Mouse (Mus musculus) intestine, postnatal 0 days (tissue): Measurements from ENCODE around the gene Cckbr. TPM values are rescaled to one million over a fixed set of nuclear protein-coding genes. Genes with fewer than 3 reads are reported as not detected.

Source experiments
- ATAC-seq: fragments of 200-750 bp; cut with Nextera tagmentation; 2 replicates; pipeline ENCODE4 v1.8.0; 2017; ENCODE audit warnings: mild to moderate bottlenecking, moderate TSS enrichment, moderate library complexity
- H3K27ac ChIP-seq: fragments of 300-500 bp; sonication (generic); 2 replicates; pipeline ENCODE4 v1.5.1; 2014; ENCODE audit warnings: mild to moderate bottlenecking, low read depth, low read length, moderate library complexity
- H3K27me3 ChIP-seq: fragments of 300-500 bp; sonication (generic); replicated peaks from 2 replicates; pipeline ENCODE4 v1.6.1; 2014; ENCODE audit warnings: low read length, mixed read lengths; ENCODE audit not compliant: control insufficient read depth, insufficient read depth
- H3K36me3 ChIP-seq: fragments of 300-500 bp; sonication (generic); 2 replicates; pipeline ENCODE4 v1.6.1; 2014; ENCODE audit warnings: mild to moderate bottlenecking, moderate library complexity; ENCODE audit not compliant: control insufficient read depth, insufficient read depth
- H3K4me1 ChIP-seq: fragments of 300-500 bp; sonication (generic); replicated peaks from 2 replicates; pipeline ENCODE4 v1.6.1; 2014; ENCODE audit warnings: antibody characterized with exemption, low read length, mixed read lengths; ENCODE audit not compliant: control insufficient read depth, insufficient read depth
- H3K4me2 ChIP-seq: fragments of 300-500 bp; sonication (generic); replicated peaks from 2 replicates; pipeline ENCODE4 v1.6.1; 2014; ENCODE audit warnings: low read depth, mild to moderate bottlenecking, moderate library complexity
- H3K4me3 ChIP-seq: fragments of 300-500 bp; sonication (generic); 2 replicates; pipeline ENCODE4 v1.5.1; 2014; ENCODE audit warnings: low read depth, low read length
- H3K9ac ChIP-seq: fragments of 300-500 bp; sonication (generic); 2 replicates; pipeline ENCODE4 v1.6.1; 2014; ENCODE audit warnings: mild to moderate bottlenecking, low read depth, low read length
- H3K9me3 ChIP-seq: fragments of 300-500 bp; sonication (generic); 2 replicates; pipeline ENCODE4 v1.6.1; 2016; ENCODE audit warnings: mixed run types; ENCODE audit not compliant: control insufficient read depth
- CTCF ChIP-seq: sonication (generic); IDR thresholded peaks from 2 replicates; pipeline ENCODE4 v1.5.1; 2016; ENCODE audit warnings: low read depth, mild to moderate bottlenecking, control low read depth, antibody characterized with exemption, moderate library complexity
- WGBS: fragments of 180-500 bp; shearing (Covaris S2); extraction: QIAGEN DNeasy Blood & Tissue Kit; methylation state at CpG from one replicate; pipeline ENCODE4 v1.1.7; 2014; 5-methylcytosine and 5-hydroxymethylcytosine counted together
- polyA plus RNA-seq: library from polyadenylated mRNA; unstranded; fragments of >200 nt; fragmentation: Nextera tagmentation; extraction: Ambion mirVana; gene quantifications from 2 replicates; pipeline ENCODE4 v1.2.1, GENCODE M21; 2015

Cckbr gene
- polyA plus RNA-seq, 1 experiment from 2014 or later = 0.17 TPM

GRCm38 (mm10) chr7:105476683-105477432 lies 51.3 kb downstream of the Cckbr start:
- no peak for TF ChIP-seq CTCF
- Histone ChIP-seq H3K4me1 (no peaks in the 10 kb centered on the region), H3K27ac (no peak overlapping the region), H3K36me3 (no peaks in the 10 kb centered on the region), H3K9ac (no peak overlapping the region), H3K4me2 (no peak overlapping the region), H3K9me3 (no peaks in the 10 kb centered on the region), H3K27me3 (no peaks in the 10 kb centered on the region; the same call in 1 of the 2 replicates), H3K4me3 (no peak overlapping the region)
- no peak for ATAC-seq
- WGBS = 60% methylated on average over 10 of the region's 10 CpGs

DNA sequence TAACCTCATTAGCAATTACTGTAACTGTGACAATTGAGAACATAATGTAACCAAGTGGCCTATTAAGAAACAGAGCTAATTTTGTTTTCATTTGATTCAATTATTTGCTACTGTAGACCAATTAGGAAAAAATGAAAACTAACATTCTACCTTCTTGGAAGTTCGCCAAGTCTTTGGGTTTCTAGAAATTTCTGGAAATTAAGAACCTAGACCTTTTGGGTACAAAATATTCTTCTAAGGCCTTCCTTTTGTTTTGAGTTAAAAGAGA lies 51.8 kb downstream of the Cckbr start:
- Histone ChIP-seq H3K9ac (no peak overlapping the region), H3K4me3 (no peak overlapping the region), H3K27ac (no peak overlapping the region), H3K4me2 (no peak overlapping the region), H3K4me1 (no peaks in the 10 kb centered on the region), H3K27me3 (no peaks in the 10 kb centered on the region; the same call in 1 of the 2 replicates), H3K36me3 (no peaks in the 10 kb centered on the region), H3K9me3 (no peaks in the 10 kb centered on the region)
- TF ChIP-seq CTCF = no peak
- WGBS = 88% methylated on average over 1 of the region's 1 CpGs
- no peak for ATAC-seq

DNA sequence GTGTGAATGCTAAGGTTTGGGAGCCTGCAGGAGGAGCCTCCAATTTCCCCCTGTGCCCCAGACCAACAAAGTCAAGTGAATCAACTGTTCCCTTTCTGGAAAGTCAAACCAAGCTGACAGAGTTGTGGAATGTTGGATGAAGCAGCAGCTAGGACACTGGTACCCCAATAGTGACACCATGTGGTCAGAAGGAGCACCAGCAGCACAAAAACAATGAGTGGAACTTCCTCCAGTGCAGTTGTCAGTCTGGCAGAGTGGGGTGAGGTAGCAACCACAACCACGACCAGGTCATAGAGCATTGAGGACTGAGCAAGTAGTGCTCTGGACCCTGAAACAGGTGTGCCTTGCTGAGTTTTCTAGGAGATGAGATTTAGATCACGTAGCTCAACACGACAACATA lies 52.3 kb downstream of the Cckbr start:
- Histone ChIP-seq H3K9me3 (no peaks in the 10 kb centered on the region), H3K27me3 (no peaks in the 10 kb centered on the region; the same call in 1 of the 2 replicates), H3K4me2 (no peak overlapping the region), H3K4me3 (no peak overlapping the region), H3K36me3 (no peaks in the 10 kb centered on the region), H3K4me1 (0 out of 2 replicates have a peak, but pooled peaks cover 4% of the 10 kb centered on the region), H3K27ac (no peak overlapping the region), H3K9ac (no peak overlapping the region)
- TF ChIP-seq CTCF = peak; percentile 93
- 66% methylated on average over 3 of the region's 3 CpGs for WGBS
- ATAC-seq = no peak

GRCm38 (mm10) chr7:105478344-105478743 lies 52.8 kb downstream of the Cckbr start:
- WGBS = 73% methylated on average over 8 of the region's 8 CpGs

GRCm38 (mm10) chr7:105479232-105479631 lies 53.7 kb downstream of the Cckbr start:
- Histone ChIP-seq H3K9me3 (no peaks in the 10 kb centered on the region), H3K4me2 (no peak overlapping the region), H3K9ac (no peak overlapping the region), H3K4me3 (no peak overlapping the region), H3K27ac (no peak overlapping the region), H3K27me3 (no peaks in the 10 kb centered on the region; the same call in 1 of the 2 replicates), H3K4me1 (0 out of 2 replicates have a peak, but pooled peaks cover 4% of the 10 kb centered on the region), H3K36me3 (no peaks in the 10 kb centered on the region)
- no peak for ATAC-seq
- no peak for TF ChIP-seq CTCF
- 81% methylated on average over 6 of the region's 6 CpGs for WGBS

More at GRCm38 (mm10) chr7:105478344-105478743, 52.8 kb downstream of the Cckbr start:
- Histone ChIP-seq H3K9ac (no peak overlapping the region), H3K36me3 (no peaks in the 10 kb centered on the region), H3K27me3 (no peaks in the 10 kb centered on the region; the same call in 1 of the 2 replicates), H3K4me3 (no peak overlapping the region), H3K27ac (no peak overlapping the region), H3K4me2 (no peak overlapping the region), H3K4me1 (0 out of 2 replicates have a peak, but pooled peaks cover 4% of the 10 kb centered on the region), H3K9me3 (no peaks in the 10 kb centered on the region)
- ATAC-seq = no peak
- no peak for TF ChIP-seq CTCF

DNA sequence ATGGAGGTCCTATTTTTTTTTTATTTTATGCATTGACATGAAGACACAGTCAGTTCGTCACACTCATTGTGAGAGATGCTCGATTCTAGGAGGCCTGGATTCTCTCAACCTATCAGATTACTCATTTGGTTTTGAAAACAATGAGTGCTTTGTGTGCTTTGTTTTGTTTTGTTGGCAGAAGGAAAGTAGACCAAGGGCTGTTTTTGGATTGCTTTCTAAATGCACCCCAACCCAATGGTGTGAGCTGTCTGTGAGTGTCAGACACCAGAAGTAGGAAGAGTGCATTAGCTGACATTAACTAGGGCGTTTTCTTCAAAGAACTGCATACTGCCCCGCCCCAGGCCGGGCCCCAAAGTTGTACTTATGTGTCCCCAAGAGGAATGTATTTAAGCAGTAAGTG lies 54.5 kb downstream of the Cckbr start:
- H3K36me3 ChIP-seq = no peaks in the 10 kb centered on the region
- H3K4me2 ChIP-seq = no peak overlapping the region
- no peak for ATAC-seq
- no peaks in the 10 kb centered on the region for H3K9me3 ChIP-seq
- 0 out of 2 replicates have a peak, but pooled peaks cover 4% of the 10 kb centered on the region for H3K4me1 ChIP-seq
- no peaks in the 10 kb centered on the region; the same call in 1 of the 2 replicates for H3K27me3 ChIP-seq
- TF ChIP-seq CTCF = no peak
- no peak overlapping the region for H3K27ac ChIP-seq
- 59% methylated on average over 5 of the region's 5 CpGs for WGBS
- H3K4me3 ChIP-seq = no peak overlapping the region; the same call in 1 of the 2 replicates
- H3K9ac ChIP-seq = no peak overlapping the region
